ENCODE assay signal across 8 mouse cellular contexts in genomic region chr2:27210255-27210654, GRCm38 (mm10). TPM values are rescaled to one million over a fixed set of nuclear protein-coding genes. Genes with fewer than 3 reads are reported as not detected.
DNase-seq lines count a peak whose midpoint lies in the region; ATAC-seq and TF ChIP-seq lines count a peak whose summit lies in the region.

No protein-coding gene starts in this region.

- WGBS in liver, adult 2 months, result 52% methylated on average over 7 of the region's 7 CpGs

- peak; percentile 96 for DNase-seq in heart, adult 11 months
- DNase-seq in heart, postnatal 25 days (ENCODE audit: low spot score), result no peak
- peak; percentile 83 for DNase-seq in B cell, adult 2 months
- DNase-seq in adrenal gland, postnatal 25 days, result peak; percentile 56
- no peak for DNase-seq in liver, adult 2 months (ENCODE audit: extremely low read depth, low read depth, low spot score)
- peak; percentile 28 to 49 for DNase-seq in spleen, postnatal 14 days (ENCODE audit: low spot score in 2 of 2)
- no peak for DNase-seq in urinary bladder, postnatal 10 days (ENCODE audit: low spot score)

- H3K27ac ChIP-seq in liver, adult 2 months (replicated peaks; ENCODE audit: insufficient read depth, low read depth, low read length), result no peak overlapping the region

- H3K4me3 ChIP-seq in liver, adult 2 months (ENCODE audit: insufficient read depth, low read depth, low read length), result no peak overlapping the region

- no peaks in the 10 kb centered on the region for H3K79me2 ChIP-seq in liver, adult 2 months (ENCODE audit: control insufficient read depth, insufficient read depth, low read length)

- no peak overlapping the region for H3K9ac ChIP-seq in liver, adult 2 months (ENCODE audit: low read depth, low read length)

- peak; percentile 48; the same call in 1 of the 2 replicates for ATAC-seq in granulocyte monocyte progenitor cell, adult 5-6 weeks (replicated peaks; ENCODE audit: poor library complexity, severe bottlenecking)

- intact Hi-C loops in heart, postnatal 25 days (cut with DNase I), result no loop called here

- H3K27me3 ChIP-seq in liver, adult 2 months (ENCODE audit: control insufficient read depth, insufficient read depth, low read length), result no peaks in the 10 kb centered on the region

- peaks cover 60% of the 10 kb centered on the region for H3K4me1 ChIP-seq in liver, adult 2 months (ENCODE audit: control insufficient read depth, insufficient read depth, low read length)

- H3K36me3 ChIP-seq in liver, adult 2 months (ENCODE audit: control insufficient read depth, insufficient read depth, low read length), result peaks cover 20% of the 10 kb centered on the region

- TF ChIP-seq CTCF in liver, adult 2 months (IDR thresholded peaks at IDR 0.05; ENCODE audit: low read depth, low read length), result peak; percentile 80

- no peak for TF ChIP-seq POLR2A in liver, adult 2 months (IDR thresholded peaks at IDR 0.05; ENCODE audit: extremely low read depth, insufficient read depth, low read length)

RNA-seq across cellular contexts. Expression of gene Sardh, which starts 37.9 kb away (rescaled TPM):
- 10 to 100 TPM in 1 of 2 experiments, 1 to 10 TPM in 1; 9.7 to 10.2 TPM for total RNA-seq in heart, postnatal 25 days (2021)
- 8.3 and 17.7 TPM in 2 replicates for total RNA-seq in adrenal gland, postnatal 25 days (2021)
- total RNA-seq in granulocyte monocyte progenitor cell, adult 5-6 weeks (2014; fragmentation: Nextera tagmentation), result not detected in 2 replicates
- 0.82 TPM in 1 of 2 replicates, not detected in the other for total RNA-seq in granulocyte monocyte progenitor cell, adult 5-6 weeks (2017)
- 382 and 424 TPM in 2 replicates for total RNA-seq in liver, adult 2 months (2014; rRNA removed)
- polyA plus RNA-seq in liver, adult 2 months (2012; rRNA removed), result 768 and 871 TPM in 2 replicates

RNA-seq across cellular contexts. Expression of gene Dbh, which starts 45.2 kb away (rescaled TPM):
- total RNA-seq in heart, postnatal 25 days (2021), result 1 to 10 TPM; 2.1 to 2.7 TPM
- total RNA-seq in adrenal gland, postnatal 25 days (2021), result 324 and 373 TPM in 2 replicates
- total RNA-seq in granulocyte monocyte progenitor cell, adult 5-6 weeks (2014; fragmentation: Nextera tagmentation), result not detected in 2 replicates
- total RNA-seq in granulocyte monocyte progenitor cell, adult 5-6 weeks (2017), result not detected in 2 replicates
- total RNA-seq in liver, adult 2 months (2014; rRNA removed), result under 0.01 and 0.20 TPM in 2 replicates
- not detected in 2 replicates for polyA plus RNA-seq in liver, adult 2 months (2012; rRNA removed)

Comparison
In these comparisons a context has a peak if more than half of its experiments do, and no peak if none do; other contexts are left out.
1. DNase-seq: peak in heart, adult 11 months (single experiment), B cell, adult 2 months (2 of 2), adrenal gland, postnatal 25 days (single experiment) and spleen, postnatal 14 days (2 of 2); none in heart, postnatal 25 days (single experiment), liver, adult 2 months (single experiment) and urinary bladder, postnatal 10 days (single experiment).
2. RNA of gene Sardh, which starts 37.9 kb away (total RNA-seq): 382 to 424 TPM in liver, adult 2 months; 9.7 to 10.2 TPM in heart, postnatal 25 days, 8.3 to 17.7 TPM in adrenal gland, postnatal 25 days and 0.82 TPM in granulocyte monocyte progenitor cell, adult 5-6 weeks; every median in the first group is over 10 times any median in the second.
3. RNA of gene Dbh, which starts 45.2 kb away (total RNA-seq): 324 to 373 TPM in adrenal gland, postnatal 25 days; 2.1 to 2.7 TPM in heart, postnatal 25 days, not detected in granulocyte monocyte progenitor cell, adult 5-6 weeks and under 0.01 to 0.20 TPM in liver, adult 2 months; every median in the first group is over 10 times any median in the second.